Mouse (Mus musculus) adrenal gland, postnatal 25 days (tissue): ENCODE results near the gene Gm49366. TPM values are rescaled to one million over a fixed set of nuclear protein-coding genes. Genes with fewer than 3 reads are reported as not detected.
"Not testable (repeated sequence)": the region's sequence is repeated elsewhere in the genome, so short reads cannot be mapped to it uniquely, and the experiment has no call there.

Source experiments
- DNase-seq: peaks from one replicate; pipeline ENCODE4 v3.0.0; 2021; ENCODE audit warnings: mixed read lengths
- total RNA-seq: library from RNA; stranded (reverse); gene quantifications from 2 replicates; pipeline ENCODE4 v1.2.3, GENCODE M21; 2021

Gene Gm49366
- total RNA-seq, 1 experiment from 2014 or later = not detected

DNA sequence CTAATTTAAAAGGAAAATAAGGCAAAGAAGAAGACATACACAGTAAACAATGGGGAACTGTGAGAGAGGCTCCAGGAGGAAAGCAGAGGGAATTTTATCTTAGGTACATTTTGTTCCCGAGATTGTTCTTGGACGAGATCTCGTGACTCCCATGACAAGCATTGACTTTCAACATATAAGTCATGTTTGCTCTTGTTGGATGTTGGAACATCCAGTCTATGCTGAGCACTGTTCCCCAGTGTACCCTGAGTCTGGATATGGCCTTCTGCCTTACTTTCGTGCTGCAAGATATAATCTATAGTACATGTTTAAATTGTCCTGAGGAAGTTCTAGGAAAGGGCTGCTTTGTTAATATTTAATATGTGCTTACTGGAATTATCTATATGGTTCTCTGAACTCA, 45.8 kb downstream of the Gm49366 start:
- no peak for DNase-seq

DNA sequence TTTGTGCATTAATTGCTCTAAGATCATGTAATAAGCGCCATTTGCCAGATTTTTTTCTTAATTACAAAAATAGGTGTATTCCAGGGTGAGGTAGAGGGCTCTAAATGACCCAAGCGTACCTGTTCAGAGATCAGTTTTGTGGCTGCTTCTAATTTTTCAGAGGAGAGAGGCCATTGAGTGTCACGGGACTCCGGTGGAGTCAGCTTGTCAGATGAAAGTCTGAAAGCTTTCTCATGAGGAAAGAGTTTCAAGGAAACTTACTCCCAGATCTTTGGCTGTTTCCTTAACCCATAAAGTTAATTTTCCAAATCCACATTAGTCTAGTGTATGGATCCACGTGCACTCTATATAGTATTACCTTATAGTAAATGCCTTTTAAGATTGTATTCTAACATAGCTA, 55.9 kb downstream of the Gm49366 start:
- not testable (repeated sequence) for DNase-seq

DNA sequence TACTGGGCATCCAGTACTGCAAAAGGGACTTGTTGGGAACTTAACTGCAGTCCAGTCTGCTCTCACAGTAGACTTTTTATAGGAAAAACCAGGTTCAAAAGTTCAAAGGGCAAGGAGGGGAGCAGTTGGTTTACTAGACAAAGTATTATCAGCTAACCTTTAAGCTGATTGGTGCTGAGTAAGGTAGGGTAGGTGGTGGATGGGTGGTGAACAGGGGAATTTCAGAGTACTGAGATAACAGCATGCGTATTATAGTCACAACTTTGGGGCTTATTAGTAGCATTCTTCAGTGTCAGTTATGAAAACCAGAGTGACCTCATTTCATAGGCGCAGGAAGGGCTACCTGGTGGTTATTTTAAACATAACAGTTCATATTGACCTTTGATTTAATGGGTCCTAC, 60.9 kb downstream of the Gm49366 start:
- DNase-seq = no peak

DNA sequence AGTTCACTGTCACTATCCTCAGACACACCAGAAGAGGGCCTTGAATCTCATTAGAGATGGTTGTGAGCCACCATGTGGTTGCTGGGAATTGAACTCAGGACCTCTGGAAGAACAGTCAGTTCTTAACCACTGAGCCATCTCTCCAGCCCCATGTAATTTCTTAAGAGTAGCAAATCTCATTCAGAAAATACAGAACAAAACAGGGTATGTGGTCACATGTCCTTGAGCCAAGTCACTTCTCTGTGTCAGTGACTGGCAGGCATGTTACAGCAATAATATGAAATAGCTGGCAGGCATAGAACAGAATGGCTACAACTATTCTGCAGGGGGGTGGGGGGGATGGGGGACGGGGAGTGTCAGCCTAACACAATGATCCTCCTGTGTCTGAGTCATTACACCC, 61.3 kb downstream of the Gm49366 start:
- no peak for DNase-seq

DNA sequence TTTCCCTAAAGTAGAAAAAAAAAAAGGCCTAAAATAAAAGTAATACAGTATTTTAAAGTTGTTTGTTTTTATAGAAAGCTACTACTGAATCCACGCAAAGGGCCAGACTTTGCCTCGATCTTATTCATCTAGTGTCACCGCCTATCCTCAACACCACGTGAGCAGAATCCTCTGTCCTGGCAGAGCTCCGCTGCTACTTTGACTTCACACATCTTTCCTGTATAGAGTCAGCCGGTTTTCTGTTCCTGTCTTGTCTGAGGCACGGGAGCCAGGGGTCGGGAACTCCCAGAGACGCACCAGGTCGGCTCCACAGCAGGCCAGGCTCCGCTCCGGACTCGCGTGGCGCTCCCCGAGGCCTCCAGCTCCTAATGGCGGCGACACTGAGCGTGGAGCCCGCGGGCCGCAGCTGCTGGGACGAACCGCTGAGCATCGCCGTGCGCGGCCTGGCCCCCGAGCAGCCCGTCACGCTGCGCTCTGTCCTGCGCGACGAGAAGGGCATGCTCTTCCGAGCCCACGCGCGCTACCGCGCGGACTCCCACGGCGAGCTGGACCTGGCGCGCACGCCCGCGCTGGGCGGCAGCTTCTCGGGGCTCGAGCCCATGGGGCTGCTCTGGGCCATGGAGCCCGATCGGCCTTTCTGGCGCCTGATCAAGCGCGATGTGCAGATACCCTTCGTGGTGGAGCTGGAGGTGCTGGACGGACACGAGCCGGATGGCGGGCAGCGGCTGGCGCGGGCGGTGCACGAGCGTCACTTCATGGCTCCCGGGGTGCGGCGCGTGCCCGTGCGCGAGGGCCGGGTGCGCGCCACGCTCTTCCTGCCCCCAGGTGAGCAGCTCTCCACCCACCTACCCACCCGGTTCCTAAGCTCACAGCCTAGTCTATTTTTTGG, 62.1 kb downstream of the Gm49366 start, which contains the start of gene Acot6:
Gene Acot6, plus strand, starts transcription at position 51 of the 889 bp plus-strand sequence.
- DNase-seq = peak; percentile 43

DNA sequence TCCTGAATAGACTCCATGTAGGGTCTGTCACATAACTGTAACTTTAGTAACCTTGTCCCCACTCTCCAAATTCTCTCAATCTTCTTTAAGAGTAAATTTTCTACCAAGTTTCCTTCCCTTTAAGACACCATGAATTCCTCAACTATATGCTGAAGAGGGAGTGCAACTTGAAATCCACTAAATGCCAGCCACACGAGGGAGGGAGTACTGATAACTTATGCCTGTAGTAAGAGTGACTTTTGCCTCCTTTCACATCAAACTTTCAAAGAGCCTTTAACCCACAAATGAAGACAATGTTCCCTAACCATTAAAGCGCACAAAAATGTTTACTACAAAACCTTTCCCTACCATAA, 62.7 kb downstream of the Gm49366 start:
- no peak for DNase-seq

DNA sequence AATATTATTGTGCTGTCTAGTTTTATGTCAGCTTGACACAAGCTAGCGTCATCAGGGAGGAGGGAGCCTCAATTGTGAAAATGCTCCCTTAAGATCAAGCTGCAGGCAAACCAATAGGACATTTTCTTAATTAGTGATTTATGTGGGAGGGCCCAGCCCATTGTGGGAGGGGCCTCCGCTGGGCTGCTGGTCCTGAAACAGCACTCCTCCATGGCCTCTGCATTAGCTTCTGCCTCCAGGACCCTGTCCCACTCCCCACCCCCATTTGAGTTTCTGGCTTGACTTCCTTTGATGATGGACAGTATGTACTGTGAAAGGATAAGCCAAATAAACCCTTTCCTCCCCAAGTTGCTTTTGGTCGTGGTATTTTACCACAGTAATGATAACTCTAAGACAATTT, 68.3 kb downstream of the Gm49366 start:
- DNase-seq = no peak

DNA sequence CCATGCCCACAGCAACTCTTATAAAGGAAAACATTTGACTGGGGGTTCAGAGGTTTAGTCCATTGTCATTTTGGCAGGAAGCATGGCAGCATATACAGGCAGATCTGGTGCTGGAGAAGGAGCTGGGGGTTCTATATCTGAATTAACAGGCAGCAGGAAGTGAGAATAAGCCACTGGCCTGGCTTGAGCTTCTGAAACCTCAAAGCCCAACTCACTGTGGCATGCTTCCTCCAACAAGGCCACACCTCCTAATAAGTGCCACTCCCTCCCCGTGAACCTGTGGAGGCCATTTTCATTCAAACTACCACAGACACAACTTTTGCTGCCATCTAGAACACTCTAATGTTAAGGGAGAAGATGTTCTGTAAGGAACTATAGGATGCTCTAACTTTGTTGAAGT, 69.0 kb downstream of the Gm49366 start:
- DNase-seq = no peak

Other genes starting within 250 kb of the Gm49366 start
- 47.5 and 52.1 TPM in 2 replicates for gene Numb, start 117.0 kb upstream of the Gm49366 start, total RNA-seq
- gene Riox1, start 88.3 kb upstream of the Gm49366 start, total RNA-seq = 15.4 and 16.2 TPM in 2 replicates
- gene Heatr4, start 54.1 kb upstream of the Gm49366 start, total RNA-seq = not detected in 2 replicates
- gene Acot2, start 51.1 kb upstream of the Gm49366 start, total RNA-seq = 15.2 and 17.1 TPM in 2 replicates
- gene Acot1, start 29.4 kb upstream of the Gm49366 start, total RNA-seq = 6.3 and 7.7 TPM in 2 replicates
- 1.5 and 1.7 TPM in 2 replicates for gene Acot4, start 556 bp upstream of the Gm49366 start, total RNA-seq
- not detected in 2 replicates for gene Acot3, start 13.2 kb downstream of the Gm49366 start, total RNA-seq
- gene Acot5, start 30.4 kb downstream of the Gm49366 start, total RNA-seq = 0.33 TPM in 1 of 2 replicates, not detected in the other
- gene Acot6, start 61.7 kb downstream of the Gm49366 start, total RNA-seq = 4.9 and 5.0 TPM in 2 replicates
- 11.9 and 20.7 TPM in 2 replicates for gene Dnal1, start 75.4 kb downstream of the Gm49366 start, total RNA-seq
- gene Pnma1, start 109.6 kb downstream of the Gm49366 start, total RNA-seq = 0.64 TPM in 1 of 2 replicates, not detected in the other
- 22.3 and 32.8 TPM in 2 replicates for gene Elmsan1, start 179.9 kb downstream of the Gm49366 start, total RNA-seq
- 74.9 and 93.1 TPM in 2 replicates for gene Ptgr2, start 246.3 kb downstream of the Gm49366 start, total RNA-seq